Mouse (Mus musculus) adrenal gland, postnatal 14 days (tissue): Measurements from ENCODE around the gene B830017H08Rik. TPM values are rescaled to one million over a fixed set of nuclear protein-coding genes. Genes with fewer than 3 reads are reported as not detected.

Experiments
- DNase-seq: peaks from one replicate; pipeline ENCODE4 v3.0.0; 2021; ENCODE audit warnings: mixed read lengths
- total RNA-seq: library from RNA; stranded (reverse); gene quantifications from 2 replicates; pipeline ENCODE4 v1.2.3, GENCODE M21; 2021

Gene B830017H08Rik
- total RNA-seq, 1 experiment from 2014 or later = not detected

GRCm38 (mm10) chr16:17851860-17852259 is 18.9 kb downstream of the B830017H08Rik start:
- no peak for DNase-seq

- no peak for DNase-seq
Measured at GRCm38 (mm10) chr16:17853263-17853662, 20.3 kb downstream of the B830017H08Rik start.

GRCm38 (mm10) chr16:17857157-17857556 is 24.2 kb downstream of the B830017H08Rik start:
- no peak for DNase-seq

GRCm38 (mm10) chr16:17858592-17858991 is 25.7 kb downstream of the B830017H08Rik start:
- DNase-seq = no peak

GRCm38 (mm10) chr16:17865293-17865692 is 32.4 kb downstream of the B830017H08Rik start:
- DNase-seq = no peak

GRCm38 (mm10) chr16:17865770-17866169 is 32.8 kb downstream of the B830017H08Rik start:
- no peak for DNase-seq

GRCm38 (mm10) chr16:17871248-17871647 is 38.3 kb downstream of the B830017H08Rik start:
- no peak for DNase-seq

GRCm38 (mm10) chr16:17872995-17873394 is 40.1 kb downstream of the B830017H08Rik start:
- DNase-seq = no peak

GRCm38 (mm10) chr16:17875174-17875573 is 42.3 kb downstream of the B830017H08Rik start:
- DNase-seq = no peak

GRCm38 (mm10) chr16:17876096-17876495 is 43.2 kb downstream of the B830017H08Rik start:
- no peak for DNase-seq

GRCm38 (mm10) chr16:17879571-17879970 is 46.6 kb downstream of the B830017H08Rik start:
- DNase-seq = no peak

GRCm38 (mm10) chr16:17882196-17882595 is 49.3 kb downstream of the B830017H08Rik start:
- no peak for DNase-seq

GRCm38 (mm10) chr16:17884116-17884515 is 51.2 kb downstream of the B830017H08Rik start:
- DNase-seq = no peak

Other genes with a start within 250 kb of the B830017H08Rik start
- gene Slc7a4, start 249.9 kb upstream of the B830017H08Rik start, total RNA-seq = 8.0 and 8.3 TPM in 2 replicates
- 29.1 and 33.6 TPM in 2 replicates for gene Smpd4, start 213.8 kb upstream of the B830017H08Rik start, total RNA-seq
- 2.0 and 3.8 TPM in 2 replicates for gene Ccdc74a, start 186.7 kb upstream of the B830017H08Rik start, total RNA-seq
- 51.3 and 60.3 TPM in 2 replicates for gene Med15, start 100.2 kb upstream of the B830017H08Rik start, total RNA-seq
- gene Klhl22, start 73.5 kb upstream of the B830017H08Rik start, total RNA-seq = 40.3 and 43.1 TPM in 2 replicates
- 11.3 and 12.4 TPM in 2 replicates for gene Scarf2, start 35.8 kb upstream of the B830017H08Rik start, total RNA-seq
- 1.3 and 2.2 TPM in 2 replicates for gene Car15, start 5.2 kb downstream of the B830017H08Rik start, total RNA-seq
- gene Gm20518, start 58.5 kb downstream of the B830017H08Rik start, total RNA-seq = 0.15 and 0.30 TPM in 2 replicates
- gene Tssk1, start 61.1 kb downstream of the B830017H08Rik start, total RNA-seq = 0.19 TPM in 1 of 2 replicates, not detected in the other
- gene Dgcr2, start 65.4 kb downstream of the B830017H08Rik start, total RNA-seq = 57.6 and 63.6 TPM in 2 replicates
- not detected in 2 replicates for gene Tssk2, start 65.5 kb downstream of the B830017H08Rik start, total RNA-seq
- gene Ess2, start 78.2 kb downstream of the B830017H08Rik start, total RNA-seq = 16.0 and 20.2 TPM in 2 replicates
- gene Gsc2, start 81.9 kb downstream of the B830017H08Rik start, total RNA-seq = not detected in 2 replicates
- 107 and 109 TPM in 2 replicates for gene Slc25a1, start 95.1 kb downstream of the B830017H08Rik start, total RNA-seq
- not detected in 2 replicates for gene Vpreb2, start 147.3 kb downstream of the B830017H08Rik start, total RNA-seq
- gene Dgcr6, start 219.7 kb downstream of the B830017H08Rik start, total RNA-seq = 55.3 and 58.7 TPM in 2 replicates